In genomic region chr3:84265084-84265483, GRCm38 (mm10) we compare ENCODE assay signal across 18 mouse cellular contexts. TPM values are rescaled to one million over a fixed set of nuclear protein-coding genes. Genes with fewer than 3 reads are reported as not detected.
A peak's percentile ranks its signal among the peaks of the same experiment; 100 is the strongest.
DNase-seq lines count a peak whose midpoint lies in the region; ATAC-seq and TF ChIP-seq lines count a peak whose summit lies in the region.
"Had no signal": no experiment of that assay in that cellular context is flagged by ENCODE, and none has a peak within 500 bp of the region (broad histone marks: within the 10 kb centered on the region; RNA-seq: fewer than 3 reads in every experiment).

No protein-coding gene starts in this region.

- intact Hi-C loops in left cerebral cortex, postnatal 10 days (cut with DNase I) = no loop called here

- WGBS in forebrain, postnatal 0 days = 49% methylated on average over 1 of the region's 1 CpGs
- WGBS in forebrain, embryonic 11.5 days = 71% methylated on average over 1 of the region's 1 CpGs
- 53% methylated on average over 1 of the region's 1 CpGs for WGBS in neural tube, embryonic 11.5 days
- WGBS in midbrain, embryonic 15.5 days = 26% methylated on average over 1 of the region's 1 CpGs

- DNase-seq in forebrain, postnatal 0 days = no peak
- no peak for DNase-seq in forebrain, embryonic 11.5 days (ENCODE audit: low spot score)
- DNase-seq in neural tube, embryonic 11.5 days (ENCODE audit: low spot score) = no peak
- no peak for DNase-seq in neural tube, embryonic 10.5 days (ENCODE audit: extremely low spot score, low spot score)
- DNase-seq in thymus, postnatal 4 days = no peak
- no peak for DNase-seq in left cerebral cortex, postnatal 10 days (ENCODE audit: extremely low spot score in 1 of 2, low spot score in 2 of 2)
- DNase-seq in frontal cortex, postnatal 25 days (ENCODE audit: low spot score in 2 of 2) = no peak
- DNase-seq: adrenal gland, postnatal 14 days; cerebellum, adult 2 months; gastrocnemius, postnatal 25 days; heart, postnatal 14 days; kidney, postnatal 10 days; liver, embryonic 13.5 days; thymus, postnatal 36 days had no signal

- H3K36me3 ChIP-seq in forebrain, postnatal 0 days (ENCODE audit: insufficient read depth) = no peaks in the 10 kb centered on the region
- no peaks in the 10 kb centered on the region for H3K36me3 ChIP-seq in forebrain, embryonic 11.5 days (ENCODE audit: control insufficient read depth, insufficient read depth, low read length)
- no peaks in the 10 kb centered on the region for H3K36me3 ChIP-seq in neural tube, embryonic 11.5 days (ENCODE audit: control insufficient read depth, insufficient read depth, low read length)
- H3K36me3 ChIP-seq in midbrain, embryonic 15.5 days (replicated peaks) = no peaks in the 10 kb centered on the region
- H3K36me3 ChIP-seq: limb, embryonic 12.5 days; liver, embryonic 13.5 days; lung, embryonic 15.5 days had no signal

- no peak overlapping the region for H3K27ac ChIP-seq in forebrain, postnatal 0 days (ENCODE audit: low read depth, low read length)
- no peak overlapping the region for H3K27ac ChIP-seq in forebrain, embryonic 11.5 days (ENCODE audit: low read depth, low read length)
- H3K27ac ChIP-seq in neural tube, embryonic 11.5 days (ENCODE audit: low read depth, low read length) = peak overlapping the region; percentile 61
- H3K27ac ChIP-seq in midbrain, embryonic 15.5 days = peak overlapping the region; percentile 5; the same call in 1 of the 2 replicates
- H3K27ac ChIP-seq: limb, embryonic 12.5 days; liver, embryonic 13.5 days; lung, embryonic 15.5 days had no signal

- no peak overlapping the region for H3K4me3 ChIP-seq in forebrain, postnatal 0 days (ENCODE audit: low read depth, low read length)
- no peak overlapping the region for H3K4me3 ChIP-seq in forebrain, embryonic 11.5 days (ENCODE audit: low read depth, low read length)
- H3K4me3 ChIP-seq in neural tube, embryonic 11.5 days (ENCODE audit: low read depth, low read length) = no peak overlapping the region
- no peak overlapping the region for H3K4me3 ChIP-seq in midbrain, embryonic 15.5 days
- H3K4me3 ChIP-seq: limb, embryonic 12.5 days; liver, embryonic 13.5 days; lung, embryonic 15.5 days had no signal

- no peak overlapping the region for H3K9ac ChIP-seq in forebrain, postnatal 0 days
- no peak overlapping the region for H3K9ac ChIP-seq in forebrain, embryonic 11.5 days (ENCODE audit: low read length)
- no peak overlapping the region for H3K9ac ChIP-seq in neural tube, embryonic 11.5 days (ENCODE audit: low read length)
- no peak overlapping the region for H3K9ac ChIP-seq in midbrain, embryonic 15.5 days
- H3K9ac ChIP-seq: limb, embryonic 12.5 days; liver, embryonic 13.5 days; lung, embryonic 15.5 days had no signal

- H3K4me1 ChIP-seq in forebrain, postnatal 0 days (ENCODE audit: insufficient read depth) = peaks cover 10% of the 10 kb centered on the region; the same call in 1 of the 2 replicates
- peaks cover 11% of the 10 kb centered on the region for H3K4me1 ChIP-seq in forebrain, embryonic 11.5 days (replicated peaks; ENCODE audit: control insufficient read depth, insufficient read depth, low read length)
- H3K4me1 ChIP-seq in neural tube, embryonic 11.5 days (ENCODE audit: control insufficient read depth, insufficient read depth, low read length) = peaks cover 56% of the 10 kb centered on the region
- peaks cover 33% of the 10 kb centered on the region for H3K4me1 ChIP-seq in midbrain, embryonic 15.5 days

- no peaks in the 10 kb centered on the region for H3K27me3 ChIP-seq in forebrain, postnatal 0 days (ENCODE audit: insufficient read depth, low read length)
- H3K27me3 ChIP-seq in forebrain, embryonic 11.5 days (ENCODE audit: control insufficient read depth, insufficient read depth, low read length) = no peaks in the 10 kb centered on the region
- H3K27me3 ChIP-seq in neural tube, embryonic 11.5 days (ENCODE audit: control insufficient read depth, insufficient read depth, low read length) = no peaks in the 10 kb centered on the region
- H3K27me3 ChIP-seq in midbrain, embryonic 15.5 days (replicated peaks) = no peaks in the 10 kb centered on the region

- H3K9me3 ChIP-seq in forebrain, postnatal 0 days (ENCODE audit: low read length) = no peaks in the 10 kb centered on the region
- no peaks in the 10 kb centered on the region for H3K9me3 ChIP-seq in forebrain, embryonic 11.5 days (ENCODE audit: control insufficient read depth, low read length)
- no peaks in the 10 kb centered on the region for H3K9me3 ChIP-seq in neural tube, embryonic 11.5 days (ENCODE audit: control insufficient read depth, low read length)
- no peaks in the 10 kb centered on the region for H3K9me3 ChIP-seq in midbrain, embryonic 15.5 days
- H3K9me3 ChIP-seq: limb, embryonic 12.5 days; liver, embryonic 13.5 days; lung, embryonic 15.5 days had no signal

- TF ChIP-seq CTCF in forebrain, postnatal 0 days (IDR thresholded peaks at IDR 0.05; ENCODE audit: low read depth) = no peak; the same call in 1 of the 2 replicates

- H3K4me2 ChIP-seq in forebrain, postnatal 0 days (ENCODE audit: low read depth) = no peak overlapping the region
- H3K4me2 ChIP-seq in forebrain, embryonic 11.5 days (ENCODE audit: low read depth, low read length, severe bottlenecking) = no peak overlapping the region
- H3K4me2 ChIP-seq in neural tube, embryonic 11.5 days (ENCODE audit: low read depth) = no peak overlapping the region
- H3K4me2 ChIP-seq in midbrain, embryonic 15.5 days = no peak overlapping the region
- H3K4me2 ChIP-seq: heart, embryonic 11.5 days; limb, embryonic 12.5 days; liver, embryonic 13.5 days; lung, embryonic 15.5 days had no signal

- ATAC-seq in forebrain, postnatal 0 days = peak; percentile 60; the same call in 1 of the 2 replicates
- ATAC-seq in forebrain, embryonic 11.5 days (replicated peaks; ENCODE audit: low FRiP score) = no peak
- ATAC-seq in neural tube, embryonic 11.5 days (ENCODE audit: insufficient read depth, low FRiP score, low TSS enrichment) = no peak
- no peak for ATAC-seq in midbrain, embryonic 15.5 days (replicated peaks)

RNA-seq across cellular contexts. Expression of gene Trim2, which starts 41.6 kb away (rescaled TPM):
- 186 and 218 TPM in 2 replicates for total RNA-seq in forebrain, postnatal 0 days (2014; rRNA removed)
- polyA plus RNA-seq in forebrain, postnatal 0 days (2015; fragmentation: Nextera tagmentation; extraction: Ambion mirVana) = 75.9 and 127 TPM in 2 replicates
- polyA plus RNA-seq in forebrain, embryonic 11.5 days (2014; fragmentation: Nextera tagmentation; extraction: Ambion mirVana) = 63.0 and 70.3 TPM in 2 replicates
- polyA plus RNA-seq in neural tube, embryonic 11.5 days (2014; fragmentation: Nextera tagmentation; extraction: Ambion mirVana) = 107 and 115 TPM in 2 replicates
- polyA plus RNA-seq in midbrain, embryonic 15.5 days (2015; fragmentation: Nextera tagmentation; extraction: Ambion mirVana) = 158 and 159 TPM in 2 replicates
- 100 to 1,000 TPM; 186 to 212 TPM for total RNA-seq in left cerebral cortex, postnatal 10 days (2021)

Comparison
In these comparisons a context has a peak if more than half of its experiments do, and no peak if none do; other contexts are left out.
1. H3K27ac ChIP-seq: peak in neural tube, embryonic 11.5 days (single experiment) and midbrain, embryonic 15.5 days (single experiment); none in forebrain, postnatal 0 days (single experiment) and forebrain, embryonic 11.5 days (single experiment).